Comparison of ENCODE assay signal across 14 mouse cellular contexts in the genomic region with DNA sequence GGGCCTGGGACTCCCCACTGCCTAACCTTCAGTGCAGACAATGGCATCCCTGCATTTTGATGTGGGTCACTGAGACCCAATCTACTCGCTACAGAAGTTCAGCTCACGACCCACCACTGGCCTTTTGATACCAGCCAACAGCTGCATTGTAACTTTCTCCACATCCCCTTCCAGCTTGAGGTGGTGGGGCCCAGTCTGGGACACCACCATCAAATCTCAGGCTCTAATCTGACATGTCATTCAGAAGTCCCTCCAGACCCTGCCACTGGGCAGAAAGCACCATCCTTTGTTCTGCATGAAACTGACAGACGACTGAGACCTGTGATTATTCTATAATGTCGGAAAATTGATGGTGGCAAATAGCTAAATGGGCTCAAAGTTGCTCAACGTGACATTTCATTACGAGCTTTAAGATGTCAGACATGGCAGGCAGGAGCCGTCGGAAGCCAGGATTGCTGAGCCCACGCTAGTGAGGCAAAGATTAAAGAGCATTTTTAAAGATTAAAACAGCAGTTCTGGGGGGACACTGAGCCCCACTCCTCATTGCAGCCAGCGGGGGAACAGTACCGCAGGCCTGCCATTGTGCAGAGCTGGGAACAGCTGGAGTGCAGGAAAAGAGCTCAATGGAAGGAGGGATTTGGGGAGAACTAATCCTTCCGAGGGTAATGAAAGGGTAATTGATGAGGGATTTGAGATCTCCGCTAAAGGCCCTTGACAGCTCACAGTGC. TPM values are rescaled to one million over a fixed set of nuclear protein-coding genes. Genes with fewer than 3 reads are reported as not detected.
DNase-seq lines count a peak whose midpoint lies in the region; ATAC-seq and TF ChIP-seq lines count a peak whose summit lies in the region.
"Had no signal": no experiment of that assay in that cellular context is flagged by ENCODE, and none has a peak within 500 bp of the region (broad histone marks: within the 10 kb centered on the region; RNA-seq: fewer than 3 reads in every experiment).

No protein-coding gene starts in this region.

- H3K9me3 ChIP-seq in intestine, embryonic 15.5 days, result no peaks in the 10 kb centered on the region
- H3K9me3 ChIP-seq in intestine, postnatal 0 days (ENCODE audit: control insufficient read depth), result no peaks in the 10 kb centered on the region
- 0 out of 2 replicates have a peak, but pooled peaks cover under 1% of the 10 kb centered on the region for H3K9me3 ChIP-seq in forebrain, embryonic 12.5 days
- H3K9me3 ChIP-seq: limb, embryonic 12.5 days had no signal

- DNase-seq in mesoderm, embryonic 11.5 days (ENCODE audit: low read depth, low spot score), result peak; percentile 2
- DNase-seq in retina, adult 2 months (ENCODE audit: low read depth, low spot score), result peak; percentile 8
- DNase-seq in heart, adult 8-10 months (ENCODE audit: low spot score), result no peak
- no peak for DNase-seq in thymus, postnatal 14 days
- DNase-seq: adrenal gland, adult 8-10 months; cerebellum, adult 2 months; thymus, postnatal 4 days had no signal

- no peak overlapping the region for H3K9ac ChIP-seq in intestine, embryonic 15.5 days
- H3K9ac ChIP-seq in intestine, postnatal 0 days (ENCODE audit: low read depth, low read length), result no peak overlapping the region
- H3K9ac ChIP-seq in forebrain, embryonic 12.5 days, result 0 out of 2 replicates have a peak overlapping the region, but pooled peaks have one; percentile 25
- H3K9ac ChIP-seq: limb, embryonic 12.5 days had no signal

- no peak overlapping the region for H3K4me2 ChIP-seq in intestine, embryonic 15.5 days (replicated peaks)
- H3K4me2 ChIP-seq in intestine, postnatal 0 days (replicated peaks; ENCODE audit: low read depth), result no peak overlapping the region
- peak overlapping the region; percentile 17 for H3K4me2 ChIP-seq in forebrain, embryonic 12.5 days
- H3K4me2 ChIP-seq: heart, embryonic 11.5 days; limb, embryonic 12.5 days had no signal

- no peaks in the 10 kb centered on the region for H3K27me3 ChIP-seq in intestine, embryonic 15.5 days (replicated peaks)
- no peaks in the 10 kb centered on the region for H3K27me3 ChIP-seq in intestine, postnatal 0 days (replicated peaks; ENCODE audit: control insufficient read depth, insufficient read depth, low read length)
- peaks cover 53% of the 10 kb centered on the region for H3K27me3 ChIP-seq in forebrain, embryonic 12.5 days

- no peak for TF ChIP-seq CTCF in intestine, postnatal 0 days (IDR thresholded peaks at IDR 0.05; ENCODE audit: low read depth)

- H3K27ac ChIP-seq in intestine, embryonic 15.5 days, result 0 out of 2 replicates have a peak overlapping the region, but pooled peaks have one; percentile 29
- H3K27ac ChIP-seq in intestine, postnatal 0 days (ENCODE audit: low read depth, low read length), result no peak overlapping the region
- peak overlapping the region; percentile 94 for H3K27ac ChIP-seq in forebrain, embryonic 12.5 days
- H3K27ac ChIP-seq: limb, embryonic 12.5 days had no signal

- no peak for ATAC-seq in intestine, embryonic 15.5 days
- ATAC-seq in intestine, postnatal 0 days, result no peak
- ATAC-seq in forebrain, embryonic 12.5 days (ENCODE audit: low FRiP score), result peak; percentile 78
- ATAC-seq in megakaryocyte progenitor cell, adult 5-6 weeks (replicated peaks; ENCODE audit: poor library complexity), result no peak
- ATAC-seq: intestine, embryonic 16.5 days had no signal

- H3K36me3 ChIP-seq in intestine, embryonic 15.5 days, result peaks cover 1% of the 10 kb centered on the region
- no peaks in the 10 kb centered on the region for H3K36me3 ChIP-seq in intestine, postnatal 0 days (ENCODE audit: control insufficient read depth, insufficient read depth)
- H3K36me3 ChIP-seq in forebrain, embryonic 12.5 days (replicated peaks), result peaks cover 4% of the 10 kb centered on the region
- H3K36me3 ChIP-seq: limb, embryonic 12.5 days had no signal

- H3K4me3 ChIP-seq in intestine, embryonic 15.5 days (replicated peaks), result no peak overlapping the region
- H3K4me3 ChIP-seq in intestine, postnatal 0 days (ENCODE audit: low read depth, low read length), result no peak overlapping the region
- no peak overlapping the region for H3K4me3 ChIP-seq in forebrain, embryonic 12.5 days (replicated peaks)
- H3K4me3 ChIP-seq: limb, embryonic 12.5 days had no signal

- 55% methylated on average over 13 of the region's 13 CpGs for WGBS in intestine, embryonic 15.5 days
- WGBS in intestine, postnatal 0 days, result 71% methylated on average over 13 of the region's 13 CpGs
- WGBS in forebrain, embryonic 12.5 days, result 3% methylated on average over 13 of the region's 13 CpGs

- H3K4me1 ChIP-seq in intestine, embryonic 15.5 days (replicated peaks), result peaks cover 4% of the 10 kb centered on the region; the same call in 1 of the 2 replicates
- no peaks in the 10 kb centered on the region for H3K4me1 ChIP-seq in intestine, postnatal 0 days (replicated peaks; ENCODE audit: control insufficient read depth, insufficient read depth, low read length)
- H3K4me1 ChIP-seq in forebrain, embryonic 12.5 days, result peaks cover 58% of the 10 kb centered on the region

RNA-seq across cellular contexts. Expression of a gene that starts 45.5 kb away (rescaled TPM):
- 12.8 and 13.0 TPM in 2 replicates for polyA plus RNA-seq in intestine, embryonic 15.5 days (2015; fragmentation: Nextera tagmentation; extraction: Ambion mirVana)
- 12.5 and 13.4 TPM in 2 replicates for polyA plus RNA-seq in intestine, postnatal 0 days (2015; fragmentation: Nextera tagmentation; extraction: Ambion mirVana)
- 8.1 and 8.7 TPM in 2 replicates for polyA plus RNA-seq in forebrain, embryonic 12.5 days (2016; fragmentation: Nextera tagmentation; extraction: Ambion mirVana)
- total RNA-seq in heart, adult 8-10 months (2022), result 10 to 100 TPM in 1 of 4 experiments, 1 to 10 TPM in 3; 8.4 to 10.0 (median 9.4) TPM
- total RNA-seq in megakaryocyte progenitor cell, adult 5-6 weeks (2015), result 9.5 and 12.2 TPM in 2 replicates
- total RNA-seq in megakaryocyte progenitor cell, adult 5-6 weeks (2017), result 6.8 and 7.7 TPM in 2 replicates

Comparison
In these comparisons a context has a peak if more than half of its experiments do, and no peak if none do; other contexts are left out.
1. DNase-seq: peak in mesoderm, embryonic 11.5 days (single experiment) and retina, adult 2 months (single experiment); none in heart, adult 8-10 months (single experiment) and thymus, postnatal 14 days (single experiment).